Mouse (Mus musculus) CH12.LX (cell line): ENCODE measurements at regions not wholly inside any gene's neighbourhood (a gene's known extent, or its start where the extent isn't known, plus 50 kb on each side); places are given as distances from the start of the nearest gene placed in this dataset.

Experiments used
- DNase-seq: peaks from one replicate; pipeline ENCODE4 v3.0.0-alpha.2; 2013; ENCODE audit errors: extremely low read depth
- H3K27ac ChIP-seq: 2 replicates; pipeline ENCODE4 v1.5.1; 2012; ENCODE audit warnings: low read depth, mild to moderate bottlenecking, control low read depth, moderate library complexity; ENCODE audit not compliant: insufficient read depth
- H3K27me3 ChIP-seq: replicated peaks from 2 replicates; pipeline ENCODE3; 2012; ENCODE audit warnings: inconsistent platforms
- H3K36me3 ChIP-seq, 2 experiments: replicated peaks in 1 of 2; 2 replicates each; pipeline versions ENCODE3 to v1.6.1; 2012; ENCODE audit warnings: inconsistent platforms in 1 of 2, low read length in 1 of 2, mild to moderate bottlenecking in 1 of 2, mixed read lengths in 1 of 2, moderate library complexity in 1 of 2; ENCODE audit not compliant: control insufficient read depth in 1 of 2, insufficient read depth in 1 of 2
- H3K4me1 ChIP-seq, 2 experiments: 2 replicates each; pipeline ENCODE4 v1.6.1; 2012; ENCODE audit warnings: inconsistent platforms in 1 of 2, moderate library complexity in 1 of 2; ENCODE audit not compliant: insufficient read depth in 2 of 2, control insufficient read depth in 1 of 2
- H3K4me2 ChIP-seq: 2 replicates; pipeline ENCODE4 v1.6.1; 2012; ENCODE audit warnings: low read depth, mild to moderate bottlenecking, control low read depth; ENCODE audit not compliant: poor library complexity, insufficient read depth, severe bottlenecking
- H3K4me3 ChIP-seq, 3 experiments: fragments of 150-350 bp in 1 of 3; sonication (generic) in 1 of 3; replicated peaks in 1 of 3; 2 replicates each; pipeline versions ENCODE3 to v1.5.1; 2011 to 2012; ENCODE audit warnings: low read depth in 2 of 3, low read length in 2 of 3, mild to moderate bottlenecking in 2 of 3, moderate library complexity in 2 of 3, control low read depth in 1 of 3, improper control_type of control experiment in 1 of 3, inconsistent platforms in 1 of 3, mixed read lengths in 1 of 3; ENCODE audit not compliant: poor library complexity in 1 of 3
- H3K79me2 ChIP-seq: replicated peaks from 2 replicates; pipeline ENCODE4 v1.6.1; 2012; ENCODE audit warnings: mild to moderate bottlenecking, moderate library complexity; ENCODE audit not compliant: control insufficient read depth, poor library complexity, insufficient read depth, severe bottlenecking; ENCODE audit errors: extremely low read depth
- H3K9ac ChIP-seq: 2 replicates; pipeline ENCODE4 v1.6.1; 2012; ENCODE audit warnings: low read depth, mild to moderate bottlenecking, control low read depth, moderate library complexity; ENCODE audit not compliant: insufficient read depth
- H3K9me3 ChIP-seq: replicated peaks from 2 replicates; pipeline ENCODE3; 2012; ENCODE audit warnings: low read length, inconsistent platforms, mixed read lengths
- EP300 ChIP-seq: IDR thresholded peaks from 2 replicates; pipeline ENCODE4 v1.6.1; 2011; ENCODE audit warnings: low read length, improper control_type of control experiment
- ETS1 ChIP-seq: conservative IDR thresholded peaks from 2 replicates; pipeline ENCODE4 v1.6.1; 2012; ENCODE audit warnings: low read depth, mild to moderate bottlenecking, inconsistent platforms, low read length, improper control_type of control experiment, moderate library complexity
- GABPA ChIP-seq: IDR thresholded peaks from 2 replicates; pipeline ENCODE4 v1.6.1; 2012; ENCODE audit warnings: low read depth, low read length, improper control_type of control experiment, inconsistent platforms; ENCODE audit not compliant: insufficient replicate concordance
- HCFC1 ChIP-seq: IDR thresholded peaks from 2 replicates; pipeline ENCODE4 v1.6.1; 2012; ENCODE audit warnings: low read depth, mild to moderate bottlenecking, inconsistent platforms, low read length, improper control_type of control experiment
- JUND ChIP-seq: conservative IDR thresholded peaks from 2 replicates; pipeline ENCODE4 v1.6.1; 2011; ENCODE audit warnings: low read depth, low read length, improper control_type of control experiment
- MAFK ChIP-seq: IDR thresholded peaks from 2 replicates; pipeline ENCODE4 v1.6.1; 2011; ENCODE audit warnings: low read length, improper control_type of control experiment; ENCODE audit not compliant: insufficient replicate concordance
- MAX ChIP-seq: IDR thresholded peaks from 2 replicates; pipeline ENCODE4 v1.6.1; 2011; ENCODE audit warnings: low read length, improper control_type of control experiment
- MEF2A ChIP-seq: IDR thresholded peaks from 2 replicates; pipeline ENCODE4 v1.6.1; 2014; ENCODE audit warnings: low read depth, mild to moderate bottlenecking, inconsistent platforms, low read length, improper control_type of control experiment, borderline replicate concordance
- MYC ChIP-seq: IDR thresholded peaks from 2 replicates; pipeline ENCODE4 v1.6.1; 2011; ENCODE audit warnings: low read depth, mild to moderate bottlenecking, improper control_type of control experiment, low read length
- NELFE ChIP-seq: IDR thresholded peaks from 2 replicates; pipeline ENCODE4 v1.6.1; 2011; ENCODE audit warnings: low read depth, low read length, improper control_type of control experiment
- PAX5 ChIP-seq: IDR thresholded peaks from 2 replicates; pipeline ENCODE4 v1.6.1; 2012; ENCODE audit warnings: low read length, inconsistent platforms, mixed read lengths
- RAD21 ChIP-seq: IDR thresholded peaks from 2 replicates; pipeline ENCODE4 v1.6.1; 2011; ENCODE audit warnings: low read depth, mild to moderate bottlenecking, low read length, improper control_type of control experiment, moderate library complexity
- RCOR1 ChIP-seq: conservative IDR thresholded peaks from 2 replicates; pipeline ENCODE4 v1.6.1; 2012; ENCODE audit warnings: low read depth, mild to moderate bottlenecking, inconsistent platforms, low read length, improper control_type of control experiment
- SIN3A ChIP-seq: IDR thresholded peaks from 2 replicates; pipeline ENCODE4 v1.6.1; 2012; ENCODE audit warnings: low read length, improper control_type of control experiment, inconsistent platforms
- SMC3 ChIP-seq: IDR thresholded peaks from 2 replicates; pipeline ENCODE4 v1.6.1; 2011; ENCODE audit warnings: low read depth, low read length, improper control_type of control experiment
- TBP ChIP-seq: conservative IDR thresholded peaks from 2 replicates; pipeline ENCODE4 v1.6.1; 2011; ENCODE audit warnings: low read depth, low read length, improper control_type of control experiment
- TCF12 ChIP-seq: IDR thresholded peaks from 2 replicates; pipeline ENCODE4 v1.6.1; 2014; ENCODE audit warnings: low read depth, mild to moderate bottlenecking, inconsistent platforms, low read length, improper control_type of control experiment
- USF1 ChIP-seq: IDR thresholded peaks from 2 replicates; pipeline ENCODE4 v1.6.1; 2014; ENCODE audit warnings: low read depth, mild to moderate bottlenecking, inconsistent platforms, low read length, improper control_type of control experiment
- USF2 ChIP-seq: conservative IDR thresholded peaks from 2 replicates; pipeline ENCODE4 v1.6.1; 2011; ENCODE audit warnings: low read depth, low read length, improper control_type of control experiment
- ZMIZ1 ChIP-seq: IDR thresholded peaks from 2 replicates; pipeline ENCODE4 v1.6.1; 2012; ENCODE audit warnings: low read depth, mild to moderate bottlenecking, inconsistent platforms, low read length, improper control_type of control experiment
- dilution Hi-C: fragments of 300-500 bp; cut with MboI; formaldehyde crosslinking; loops from 2 replicates; pipeline ENCODE4 v1.14.3; 2020; ENCODE audit warnings: low sequenced_read_pairs; ENCODE audit not compliant: extremely low pct_unique_long_range_greater_than_20kb, extremely low pct_ligation_motif_present
- in situ Hi-C: fragments of 300-500 bp; cut with MboI; formaldehyde crosslinking; loops from 3 replicates; pipeline ENCODE4 v1.14.3; 2019; ENCODE audit warnings: low sequenced_read_pairs, low pct_ligation_motif_present, low pct_unique_long_range_greater_than_20kb, mixed read lengths

- Histone ChIP-seq H3K27ac (no peak overlapping the region), H3K4me2 (no peak overlapping the region), H3K27me3 (no peaks in the 10 kb centered on the region), H3K4me1 (no peaks in the 10 kb centered on the region), H3K4me3 (no peak overlapping the region), H3K36me3 (no peaks in the 10 kb centered on the region), H3K79me2 (no peaks in the 10 kb centered on the region), H3K9me3 (no peaks in the 10 kb centered on the region), H3K9ac (no peak overlapping the region)
- dilution Hi-C loops (no loop called here), in situ Hi-C loops (no loop called here)
- no peak for DNase-seq
- TF ChIP-seq MAFK (no peak), SMC3 (no peak), HCFC1 (no peak), NELFE (no peak), MEF2A (no peak), ZMIZ1 (no peak)
- TF ChIP-seq, all 38 proteins: peak for 0
Measured at GRCm38 (mm10) chr2:114966111-114966510, 311.3 kb upstream of the Dph6 start.

DNA sequence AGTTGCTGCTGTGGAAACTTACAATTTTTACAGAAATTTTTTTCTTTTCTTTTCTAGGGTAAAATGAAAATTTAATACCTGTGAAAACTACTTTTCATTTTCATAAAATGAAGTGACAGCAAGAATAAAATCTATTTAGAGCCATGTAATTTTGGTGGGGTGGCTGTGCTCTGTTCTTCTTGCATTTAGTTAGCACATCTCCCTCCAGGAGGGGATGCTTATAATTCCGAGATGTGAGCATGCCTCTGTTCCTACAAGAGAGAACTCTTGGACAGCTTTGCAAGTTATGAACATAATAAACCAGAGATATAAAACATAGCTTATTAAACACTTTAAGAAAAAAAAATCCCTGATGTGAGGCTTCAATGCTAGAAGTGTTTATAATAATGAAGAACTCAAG is 313.9 kb upstream of the Dph6 start:
- Histone ChIP-seq H3K4me3 (no peak overlapping the region), H3K9me3 (no peaks in the 10 kb centered on the region), H3K79me2 (no peaks in the 10 kb centered on the region), H3K9ac (no peak overlapping the region), H3K36me3 (no peaks in the 10 kb centered on the region), H3K27ac (no peak overlapping the region), H3K4me1 (no peaks in the 10 kb centered on the region), H3K4me2 (no peak overlapping the region), H3K27me3 (no peaks in the 10 kb centered on the region)
- dilution Hi-C loops (no loop called here), in situ Hi-C loops (no loop called here)
- TF ChIP-seq RAD21 (no peak), USF1 (no peak), ZMIZ1 (no peak), ETS1 (no peak), MAX (no peak), MEF2A (no peak), TBP (no peak), HCFC1 (no peak), TCF12 (no peak), PAX5 (no peak), SIN3A (no peak), USF2 (no peak), EP300 (no peak), MYC (no peak), RCOR1 (no peak), JUND (no peak), GABPA (no peak)
- DNase-seq, result no peak
